Mouse (Mus musculus) regulatory T cell (primary cell): Measurements from ENCODE around the gene Gm43191.
"Not testable (repeated sequence)": the region's sequence is repeated elsewhere in the genome, so short reads cannot be mapped to it uniquely, and the experiment has no call there.

Experiments
- in situ Hi-C: fragments of 300-600 bp; cut with MboI, MseI; formaldehyde crosslinking; loops from one replicate; pipeline ENCODE4 v1.15.1; 2025; ENCODE audit warnings: high pct_unique_total_duplicates

The Gm43191 gene

DNA sequence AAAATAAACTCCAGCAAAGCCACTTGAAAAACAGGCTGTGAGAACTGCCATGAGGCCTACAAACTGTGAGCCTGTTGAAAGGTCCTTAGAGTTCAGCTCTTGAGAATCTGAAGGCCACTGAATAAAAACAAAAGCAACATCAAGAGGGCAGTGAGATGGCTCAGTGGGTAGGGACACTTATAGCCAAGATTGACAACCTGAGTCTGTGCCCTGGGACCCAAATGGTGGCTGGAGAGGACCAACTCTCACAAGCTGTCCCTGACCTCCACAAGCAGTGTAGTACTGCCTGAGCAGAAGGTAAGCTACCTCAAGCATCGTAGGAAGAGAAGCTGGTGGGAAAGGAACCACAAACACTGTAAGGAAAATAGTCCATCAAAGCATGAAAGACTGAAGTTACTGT, at the start of gene Gm43191:
Gene Gm43191 (minus strand): TSS at position 101 of the 400 bp plus-strand sequence.
- in situ Hi-C loops: no loop called here

GRCm38 (mm10) chr3:116729483-116730174, 48.6 kb upstream of the Gm43191 start:
- in situ Hi-C loops: no loop called here

- in situ Hi-C loops: no loop called here
Measured at GRCm38 (mm10) chr3:116726807-116727206, 45.7 kb upstream of the Gm43191 start.

DNA sequence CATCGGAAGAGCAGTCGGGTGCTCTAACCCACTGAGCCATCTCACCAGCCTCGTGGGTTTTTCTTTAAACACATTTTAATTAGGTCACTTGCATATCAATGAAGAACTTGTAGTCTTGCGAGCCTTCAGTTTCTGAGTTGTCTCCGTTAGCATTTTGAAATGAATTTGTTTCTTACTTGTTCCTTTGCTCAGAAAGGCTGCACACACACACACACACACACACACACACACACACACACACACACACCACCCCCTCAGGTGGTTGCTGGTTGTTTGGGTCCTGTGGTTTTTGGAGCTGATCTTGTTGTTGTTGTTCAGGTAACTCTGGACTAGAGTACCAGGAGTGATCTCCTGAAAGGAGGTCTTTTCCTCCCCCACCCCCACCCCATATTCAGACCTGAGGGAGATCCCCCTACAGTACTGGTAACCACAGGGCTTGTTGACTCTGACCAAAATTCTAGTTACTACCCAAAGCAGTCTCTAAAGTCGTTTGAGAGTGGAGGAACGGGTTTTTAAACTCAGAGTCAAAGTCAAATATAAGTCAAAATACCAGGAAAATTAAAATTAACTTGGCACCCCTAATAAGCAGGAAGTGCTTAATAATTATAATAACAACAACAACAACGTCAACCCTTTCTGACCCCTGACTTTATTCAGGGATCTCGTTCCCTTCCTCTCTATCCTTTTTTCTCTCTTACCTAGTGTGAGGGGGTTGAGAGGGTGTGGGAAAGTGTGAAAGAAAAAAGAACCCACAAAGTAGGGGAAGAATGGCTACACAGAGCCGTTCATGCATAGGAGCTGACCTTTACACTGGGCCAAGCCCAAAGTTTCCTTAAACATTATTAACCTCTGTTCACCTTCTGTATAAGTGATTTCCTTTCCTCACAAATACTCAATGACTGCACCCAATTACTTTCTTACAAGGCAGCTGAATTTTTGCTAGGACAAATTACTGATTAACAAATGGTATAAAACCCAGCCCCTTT, 42.7 kb upstream of the Gm43191 start:
- in situ Hi-C loops: no loop called here

DNA sequence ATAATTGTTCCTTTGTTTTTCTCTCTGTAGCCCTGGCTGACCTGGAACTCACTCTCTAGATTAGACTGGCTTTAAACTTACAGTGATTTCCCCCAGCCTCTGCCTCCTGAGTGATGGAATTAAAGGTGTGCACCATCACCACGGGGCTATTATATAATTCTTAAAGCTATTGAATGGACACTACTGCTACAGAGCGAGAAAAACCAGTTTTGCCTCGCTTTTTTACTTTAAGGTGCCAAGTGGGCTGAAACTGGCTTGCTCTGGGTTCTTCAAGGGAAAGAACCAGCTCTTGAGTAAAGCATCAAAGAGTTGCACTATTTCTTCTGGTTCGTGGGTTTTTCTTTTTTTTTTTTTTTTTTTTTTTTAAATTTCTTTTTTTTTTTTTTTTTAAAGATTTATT, 41.9 kb upstream of the Gm43191 start:
- in situ Hi-C loops: no loop called here

- in situ Hi-C loops: loop anchor here (10.0 kb wide), 1 partner anchor 1064 kb away; no protein-coding TSS in a partner anchor
Measured at GRCm38 (mm10) chr3:116718951-116719350, 37.9 kb upstream of the Gm43191 start.

DNA sequence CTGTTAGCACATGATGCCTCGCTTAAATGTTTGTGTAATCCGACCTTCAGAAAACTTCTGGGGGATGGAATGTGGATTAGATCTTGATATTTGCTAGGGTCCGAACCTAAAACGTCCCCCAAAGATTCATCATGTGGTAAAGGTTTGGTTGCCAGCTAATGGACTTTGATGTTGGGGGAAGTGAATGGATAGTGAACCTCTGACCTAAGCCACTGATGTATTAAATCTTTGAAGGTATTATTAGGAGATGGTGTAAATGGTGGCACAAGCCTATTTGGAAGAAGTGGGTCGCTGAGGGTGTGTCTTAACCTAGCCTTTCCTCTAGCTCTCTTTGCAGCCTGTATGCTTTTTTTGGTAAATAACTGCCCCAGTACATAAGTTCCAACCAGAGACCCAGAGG, 32.0 kb upstream of the Gm43191 start:
- in situ Hi-C loops: loop anchor here (10.0 kb wide), 1 partner anchor 1058 kb away; no protein-coding TSS in a partner anchor

DNA sequence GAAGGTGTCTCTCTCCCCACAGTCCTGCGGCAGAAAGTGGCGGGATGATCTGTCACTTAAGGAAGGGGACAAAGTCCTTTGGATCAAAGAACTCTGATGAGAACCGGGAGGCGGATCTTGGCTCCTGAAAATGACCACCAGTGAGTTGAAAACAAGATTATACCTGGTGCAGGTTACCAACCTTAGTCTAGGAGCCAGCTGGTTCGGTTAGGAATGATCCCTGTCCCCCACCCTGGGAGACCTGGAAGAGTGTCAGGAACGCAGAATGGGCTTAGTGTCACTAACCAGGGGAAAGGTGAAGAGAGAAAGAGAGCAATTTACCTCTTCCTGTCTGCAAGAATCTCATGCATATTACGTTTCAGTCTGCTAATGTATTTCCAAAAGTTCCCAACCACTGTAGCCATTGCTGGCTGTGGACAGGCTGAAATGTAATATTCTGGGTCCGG, 31.4 kb upstream of the Gm43191 start, which contains the start of gene Slc35a3:
Gene Slc35a3 (minus strand): TSS at position 396 of the 446 bp plus-strand sequence.
- in situ Hi-C loops: loop anchor here (10.0 kb wide), 1 partner anchor 1058 kb away; no protein-coding TSS in a partner anchor

DNA sequence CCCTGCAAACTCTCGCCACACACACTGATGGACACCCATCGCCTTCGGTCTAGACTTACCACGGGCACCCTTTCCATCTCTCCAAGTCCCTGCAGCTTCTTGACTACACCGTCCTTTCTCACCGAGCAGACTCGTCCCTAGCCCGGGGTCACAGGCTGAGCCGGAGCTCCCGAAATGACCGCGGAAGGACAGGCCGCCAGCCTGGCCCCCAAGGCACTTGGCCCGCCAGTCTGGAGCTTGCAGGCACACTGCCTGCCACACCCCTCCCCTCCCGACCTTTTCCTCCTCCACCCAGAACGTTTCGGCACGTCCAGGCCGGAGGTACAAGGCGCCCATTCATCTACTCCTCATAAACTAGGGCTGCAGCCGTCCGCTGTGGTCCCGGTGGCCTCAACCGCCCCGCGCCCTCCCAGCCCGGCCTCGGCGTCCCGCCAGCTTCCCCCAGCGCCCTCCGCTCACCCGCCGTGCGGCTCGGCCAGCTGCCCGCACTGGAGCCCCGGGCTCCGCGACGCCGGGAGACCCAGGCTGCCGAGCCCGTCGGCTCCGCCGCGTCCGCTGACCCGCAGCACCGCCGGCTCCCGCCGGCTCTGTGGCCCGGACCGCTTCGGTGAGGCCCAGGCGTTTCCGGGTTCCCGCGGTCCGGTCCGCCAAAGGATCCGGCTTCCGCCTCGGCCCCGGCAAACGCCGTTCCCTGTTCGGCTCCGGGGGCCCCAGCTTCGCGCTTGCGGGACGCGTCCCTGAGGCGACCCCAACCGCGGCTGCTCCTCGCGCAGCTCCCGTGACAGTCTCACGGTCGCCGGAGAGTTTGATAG, 30.8 kb upstream of the Gm43191 start:
- in situ Hi-C loops: loop anchor here (10.0 kb wide), 1 partner anchor 1057 kb away; no protein-coding TSS in a partner anchor

GRCm38 (mm10) chr3:116710941-116711340, 29.9 kb upstream of the Gm43191 start:
- in situ Hi-C loops: loop anchor here (10.0 kb wide), 1 partner anchor 1056 kb away; no protein-coding TSS in a partner anchor

GRCm38 (mm10) chr3:116705637-116706204, 24.7 kb upstream of the Gm43191 start:
- in situ Hi-C loops: no loop called here

GRCm38 (mm10) chr3:116703835-116704234, 22.8 kb upstream of the Gm43191 start:
- in situ Hi-C loops: no loop called here

DNA sequence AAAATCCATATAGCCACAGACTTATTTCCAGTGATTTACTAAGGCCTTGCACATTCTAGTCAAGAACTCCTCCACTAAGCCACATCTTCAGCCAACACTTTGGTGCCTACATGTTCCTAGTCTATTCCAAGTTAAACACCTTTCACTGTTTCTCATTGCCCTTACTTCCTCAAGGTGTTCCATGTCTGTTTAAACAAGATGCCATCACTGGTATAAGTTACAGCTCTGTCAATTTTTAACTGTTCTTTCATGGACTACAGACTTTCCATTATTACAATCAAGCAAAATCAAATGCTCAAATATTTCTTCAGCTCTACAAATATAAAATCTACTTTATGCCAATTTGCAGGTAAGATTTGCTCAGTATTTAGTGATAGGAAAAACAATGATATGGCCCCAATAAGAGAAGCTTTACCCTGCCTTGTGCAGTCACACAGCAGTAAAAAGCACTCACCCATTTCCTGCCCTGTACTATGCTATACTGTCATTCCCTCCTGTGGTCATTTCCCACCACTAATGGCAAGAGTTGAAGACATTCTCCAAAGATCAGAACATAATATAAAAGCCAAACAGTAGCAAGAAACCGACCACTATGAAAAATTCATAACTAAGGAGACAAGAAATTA, 21.7 kb upstream of the Gm43191 start:
- in situ Hi-C loops: no loop called here

DNA sequence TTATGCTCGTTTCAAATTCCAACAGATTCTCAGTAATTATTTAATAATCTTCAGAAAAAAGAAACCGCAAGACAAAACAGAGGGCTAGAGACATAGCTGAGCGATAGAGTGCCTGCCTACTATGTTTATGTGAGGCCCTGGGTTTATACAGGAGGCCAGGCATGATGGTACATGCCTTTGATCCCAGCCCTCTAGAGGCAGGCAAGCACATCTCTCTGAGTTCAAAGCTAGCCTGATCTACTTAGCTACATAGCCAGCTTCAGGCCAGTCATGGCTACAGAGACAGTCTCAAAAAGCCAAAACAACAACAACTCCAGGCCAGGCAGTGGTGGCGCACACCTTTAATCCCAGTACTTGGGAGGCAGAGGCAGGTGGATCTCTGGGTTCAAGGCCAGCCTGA, 20.5 kb upstream of the Gm43191 start:
- in situ Hi-C loops: no loop called here

- in situ Hi-C loops: no loop called here
Measured at GRCm38 (mm10) chr3:116698786-116699185, 17.7 kb upstream of the Gm43191 start.

- in situ Hi-C loops: no loop called here
Measured at GRCm38 (mm10) chr3:116695666-116695985, 14.6 kb upstream of the Gm43191 start.

DNA sequence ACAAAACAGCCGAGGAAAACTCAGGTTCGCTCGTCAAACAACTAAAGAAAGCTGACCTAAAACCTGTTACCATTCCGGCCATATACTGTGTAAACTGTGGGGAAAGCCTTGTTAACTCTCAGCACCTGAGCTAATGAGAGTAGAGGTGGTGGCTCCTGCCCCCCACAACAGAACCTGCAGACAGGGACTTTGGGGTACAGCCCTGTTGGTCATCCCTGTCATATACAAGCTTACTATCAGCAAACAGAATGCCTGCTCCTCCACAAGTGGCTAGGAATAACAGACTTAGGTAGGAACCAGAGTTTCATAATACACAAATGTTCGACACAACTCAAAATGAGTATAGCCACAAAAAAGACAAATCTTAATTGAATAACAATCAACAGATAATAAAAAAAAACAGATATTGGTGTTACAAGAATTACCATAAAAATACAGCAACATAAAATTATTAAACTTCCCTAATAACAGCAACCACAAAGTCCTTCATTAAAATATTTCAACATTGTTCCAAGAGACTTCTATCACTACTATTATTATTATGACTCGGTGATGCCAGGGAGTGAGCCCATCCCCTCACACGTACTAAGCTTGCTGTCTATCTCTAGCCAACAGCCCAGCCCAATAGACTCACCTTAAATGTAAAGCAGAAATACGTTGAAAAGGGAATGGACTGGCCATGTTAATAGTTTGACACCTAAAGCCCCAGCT, 14.1 kb upstream of the Gm43191 start:
- in situ Hi-C loops: no loop called here

DNA sequence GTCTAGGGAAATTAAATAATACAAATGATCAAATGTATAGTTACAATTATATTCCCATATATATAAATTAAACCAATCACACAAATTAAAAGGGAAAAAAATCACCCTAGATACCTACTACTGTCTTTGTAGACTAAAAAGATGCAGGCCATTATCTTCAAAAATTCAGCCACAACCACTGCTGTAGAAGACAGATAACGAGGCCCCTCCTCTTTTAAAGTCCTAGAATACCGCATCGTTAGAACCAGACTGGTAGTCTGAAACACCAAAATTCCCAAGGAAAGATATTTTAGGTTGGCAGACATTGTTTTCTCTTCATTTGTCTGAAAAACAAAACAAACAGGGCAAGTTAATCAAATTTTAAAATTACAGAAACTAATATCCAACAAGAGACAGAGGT, 13.3 kb upstream of the Gm43191 start:
- in situ Hi-C loops: no loop called here

- in situ Hi-C loops: not testable (repeated sequence)
Measured at GRCm38 (mm10) chr3:116664281-116664680, 16.8 kb downstream of the Gm43191 start.

GRCm38 (mm10) chr3:116662463-116662863, 18.6 kb downstream of the Gm43191 start, which contains the start of gene Mfsd14a:
TSS of gene Mfsd14a (minus strand) at chr3:116662677.
- in situ Hi-C loops: no loop called here
